Mouse (Mus musculus): Measurements from ENCODE around the gene Scn8a. TPM values are rescaled to one million over a fixed set of nuclear protein-coding genes. Genes with fewer than 3 reads are reported as not detected.

The Scn8a gene
- total RNA-seq, 2 experiments from 2014 or later = 208 to 232 TPM

DNA sequence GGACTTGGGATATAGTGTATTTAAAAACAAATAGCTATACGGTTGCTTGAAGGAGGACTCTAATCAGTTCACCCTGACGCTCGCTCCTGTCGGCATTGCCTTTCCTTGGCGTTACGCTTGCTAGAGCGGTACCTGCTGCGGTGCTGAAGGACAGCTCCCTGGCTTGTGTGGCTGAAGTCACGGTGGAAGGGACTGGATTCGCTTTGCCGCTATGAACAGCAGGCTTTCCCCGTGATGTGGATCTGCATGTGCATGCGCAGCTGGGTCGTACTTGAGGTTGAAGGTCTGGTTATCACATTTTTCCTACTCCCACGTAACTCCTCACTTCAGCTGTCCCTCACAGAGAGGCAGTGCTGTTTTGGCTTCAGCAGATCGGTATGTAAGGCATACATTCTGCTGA lies 3.5 kb downstream of the Scn8a start:
- DNase-seq (ENCODE audit: low spot score in 2 of 2) = peak; percentile 24 to 55

GRCm38 (mm10) chr15:100879073-100879472 lies 9.4 kb downstream of the Scn8a start:
- no peak for DNase-seq (ENCODE audit: low spot score in 2 of 2)

DNA sequence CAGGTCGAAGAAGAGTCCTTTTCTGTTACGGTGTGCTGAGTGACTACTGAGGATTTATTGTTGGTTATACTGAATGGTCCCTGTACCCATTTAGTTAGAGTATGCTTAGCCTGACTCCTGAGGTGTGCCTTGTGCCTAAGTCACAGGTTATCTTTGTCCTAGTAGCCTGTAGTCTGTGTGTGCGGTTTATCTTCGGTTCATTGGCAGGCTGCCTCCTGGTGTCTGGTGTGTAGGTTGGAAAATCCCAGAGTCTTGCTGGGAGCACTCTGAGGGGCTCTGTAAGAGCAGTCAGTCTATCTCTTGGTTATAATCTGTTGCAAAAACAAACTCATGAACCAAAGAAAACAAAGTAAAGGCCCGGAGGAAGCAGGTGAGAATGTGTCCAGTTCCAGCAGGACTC lies 11.7 kb downstream of the Scn8a start:
- DNase-seq (ENCODE audit: low spot score in 2 of 2) = no peak

DNA sequence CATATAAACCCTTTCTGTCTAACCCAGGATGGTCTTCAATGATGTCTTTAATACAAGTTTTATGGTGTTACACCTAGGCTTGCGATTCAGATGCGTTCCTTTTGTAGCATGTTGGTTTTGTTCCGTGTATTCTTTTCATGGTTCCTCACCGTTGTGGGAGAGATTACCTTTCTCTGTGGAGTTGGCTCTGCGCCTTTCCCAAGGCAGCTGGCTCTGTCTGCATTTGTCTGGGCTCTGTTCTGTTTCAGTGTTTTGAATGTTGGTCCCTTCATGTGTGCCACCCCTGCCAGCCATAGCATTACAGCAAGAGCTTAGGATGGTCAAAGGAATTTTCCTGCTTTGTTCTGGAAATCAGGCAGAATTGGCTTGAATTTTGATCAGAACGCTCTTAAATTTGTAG lies 14.8 kb downstream of the Scn8a start:
- DNase-seq (ENCODE audit: low spot score in 2 of 2) = no peak

GRCm38 (mm10) chr15:100891962-100892361 lies 22.3 kb downstream of the Scn8a start:
- no peak for DNase-seq (ENCODE audit: low spot score in 2 of 2)

DNA sequence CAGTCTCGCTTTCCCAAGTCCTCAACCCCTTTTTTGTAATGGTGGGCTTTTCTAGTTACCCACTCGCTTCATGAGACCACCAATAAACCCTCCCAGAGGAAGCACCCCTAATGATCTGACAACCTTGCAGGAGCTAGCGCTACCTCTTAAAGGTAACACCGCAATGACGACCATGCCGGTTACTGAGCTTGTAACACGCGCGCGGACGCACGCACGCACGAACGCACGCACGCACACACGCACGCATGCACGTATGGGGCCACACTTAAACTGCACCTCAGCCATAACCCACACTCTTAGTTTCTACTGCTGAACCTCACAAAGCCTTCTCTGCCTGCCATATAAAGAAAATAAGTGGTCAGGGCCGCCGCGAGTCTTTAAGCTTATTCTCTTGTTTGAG lies 26.8 kb downstream of the Scn8a start:
- DNase-seq (ENCODE audit: low spot score in 2 of 2) = no peak

DNA sequence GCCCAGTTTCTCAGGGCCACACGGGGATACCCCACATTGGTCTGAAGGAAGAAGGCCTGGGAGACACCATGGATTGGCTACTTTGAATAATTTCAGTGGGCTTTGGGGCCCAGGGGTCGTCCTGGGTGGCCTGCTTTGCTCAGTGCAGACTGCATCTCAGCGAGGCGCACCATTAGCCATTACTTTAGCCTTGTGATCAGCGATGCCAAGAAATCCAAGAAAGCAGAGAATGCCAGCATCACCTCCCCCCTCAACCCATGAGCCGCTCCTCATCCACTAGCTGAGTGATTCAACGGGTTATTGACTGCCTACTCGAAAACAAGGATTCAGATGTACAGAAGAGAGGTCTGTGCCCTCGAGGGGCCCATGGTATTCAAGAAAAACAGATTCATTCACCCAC lies 34.2 kb downstream of the Scn8a start:
- DNase-seq (ENCODE audit: low spot score in 2 of 2) = no peak

- DNase-seq (ENCODE audit: low spot score in 2 of 2) = no peak
Observed at GRCm38 (mm10) chr15:100905006-100905405, 35.3 kb downstream of the Scn8a start.

DNA sequence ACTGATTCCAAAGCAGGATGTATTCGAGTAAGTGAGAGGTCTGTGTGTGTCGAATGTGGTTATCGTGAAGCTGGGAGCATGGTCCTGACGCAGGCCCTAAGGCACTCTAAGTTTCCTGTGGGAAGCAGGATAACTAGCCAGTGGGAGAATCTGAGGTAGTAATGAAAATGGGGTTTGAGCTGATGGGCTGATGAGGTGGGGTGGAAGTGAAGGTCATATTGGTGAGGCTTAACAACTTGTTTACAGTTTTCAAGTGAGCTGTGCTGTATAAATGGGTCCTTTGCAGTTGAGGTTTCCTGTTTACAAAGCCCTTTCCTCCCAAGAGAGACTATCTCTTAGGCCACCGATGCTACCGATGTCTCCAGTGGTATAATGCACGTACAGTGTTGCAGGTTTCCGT lies 36.1 kb downstream of the Scn8a start:
- no peak for DNase-seq (ENCODE audit: low spot score in 2 of 2)

DNA sequence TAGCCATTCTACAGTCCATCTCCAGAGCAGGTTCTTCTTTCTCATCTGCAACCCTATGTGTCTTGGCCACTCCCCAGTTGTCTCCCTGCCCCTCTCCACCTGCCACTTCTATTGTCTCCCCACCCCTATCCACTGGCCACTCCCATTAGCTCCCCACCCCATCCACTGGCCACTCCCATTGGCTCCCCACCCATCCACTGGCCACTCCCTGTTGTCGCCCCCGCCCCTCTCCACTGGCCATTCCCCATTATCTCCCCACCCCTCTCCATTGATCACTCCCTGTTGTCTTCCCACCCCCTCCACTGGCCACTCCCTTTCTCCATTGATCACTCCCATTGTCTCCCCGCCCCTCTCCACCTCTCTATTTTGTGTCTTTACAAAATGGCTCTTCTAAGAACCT lies 39.2 kb downstream of the Scn8a start:
- no peak for DNase-seq (ENCODE audit: low spot score in 2 of 2)

DNA sequence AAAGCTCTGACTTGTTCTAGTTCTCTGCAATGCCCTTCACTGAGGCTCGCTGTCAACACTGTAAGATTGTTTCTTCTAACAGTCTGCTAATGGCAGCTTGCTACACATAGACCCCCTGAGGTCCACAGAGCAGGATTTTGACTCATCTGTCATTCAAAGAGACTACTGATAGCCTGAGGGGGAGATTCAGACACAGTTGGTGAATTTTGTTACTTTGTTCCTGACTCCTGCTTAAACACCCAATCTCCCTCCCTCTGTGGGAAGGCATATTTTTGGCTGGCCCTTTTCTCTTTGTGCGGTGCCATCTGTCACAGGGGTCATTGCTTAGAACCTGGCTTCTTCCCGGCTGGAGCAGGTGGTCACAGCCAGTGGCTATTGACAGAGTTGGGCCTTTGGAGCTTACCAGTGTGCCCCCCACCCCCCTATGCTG lies 40.1 kb downstream of the Scn8a start:
- DNase-seq (ENCODE audit: low spot score in 2 of 2) = no peak

- peak; percentile 41 to 42 for DNase-seq (ENCODE audit: low spot score in 2 of 2)
Observed at GRCm38 (mm10) chr15:100910381-100910841, 40.8 kb downstream of the Scn8a start.

GRCm38 (mm10) chr15:100912676-100913266 lies 43.1 kb downstream of the Scn8a start:
- DNase-seq (ENCODE audit: low spot score in 2 of 2) = no peak

GRCm38 (mm10) chr15:100914734-100915242 lies 45.1 kb downstream of the Scn8a start:
- DNase-seq (ENCODE audit: low spot score in 2 of 2) = no peak

DNA sequence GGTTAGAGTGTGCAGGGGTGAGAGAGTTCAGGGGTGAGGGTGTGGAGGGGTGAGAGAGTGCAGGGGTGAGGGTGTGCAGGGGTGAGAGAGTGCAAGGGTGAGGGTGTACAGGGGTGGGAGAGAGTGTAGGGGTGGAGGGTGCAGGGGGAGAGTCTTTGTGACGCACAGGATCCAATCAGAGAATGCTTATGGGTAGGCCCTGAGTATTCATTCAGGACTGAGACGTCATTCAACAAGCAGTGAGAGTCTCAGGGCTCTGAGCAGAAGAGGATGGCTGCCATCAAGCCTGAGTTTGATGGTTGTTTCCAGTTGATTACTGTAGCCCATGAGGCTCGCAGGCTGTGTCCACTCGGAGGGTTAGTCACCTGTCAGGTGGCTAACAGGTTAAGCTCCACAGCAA lies 48.4 kb downstream of the Scn8a start:
- DNase-seq (ENCODE audit: low spot score in 2 of 2) = no peak

- no peak for DNase-seq (ENCODE audit: low spot score in 2 of 2)
Observed at GRCm38 (mm10) chr15:100922210-100922609, 52.6 kb downstream of the Scn8a start.

DNA sequence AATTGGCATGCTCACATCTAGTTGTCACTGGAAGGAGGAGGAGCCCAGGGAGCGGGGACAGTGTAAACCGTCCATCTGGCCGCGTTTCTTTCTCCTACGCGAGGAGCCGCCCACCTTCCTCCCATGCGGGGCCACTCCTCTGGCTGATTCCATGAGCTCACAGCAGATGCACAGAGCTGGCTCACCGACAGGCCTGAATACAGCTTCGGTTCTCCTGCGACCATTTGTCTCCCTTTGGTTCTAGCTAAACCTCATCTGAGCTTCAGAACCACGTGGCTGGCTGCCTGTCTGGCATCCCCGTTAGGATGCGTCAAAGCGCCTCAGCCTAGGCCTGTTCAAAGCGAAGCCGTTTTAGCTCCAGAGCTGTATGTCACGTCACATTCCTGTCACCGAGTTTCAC lies 53.8 kb downstream of the Scn8a start:
- peak; percentile 76 to 89 for DNase-seq (ENCODE audit: low spot score in 2 of 2)

DNA sequence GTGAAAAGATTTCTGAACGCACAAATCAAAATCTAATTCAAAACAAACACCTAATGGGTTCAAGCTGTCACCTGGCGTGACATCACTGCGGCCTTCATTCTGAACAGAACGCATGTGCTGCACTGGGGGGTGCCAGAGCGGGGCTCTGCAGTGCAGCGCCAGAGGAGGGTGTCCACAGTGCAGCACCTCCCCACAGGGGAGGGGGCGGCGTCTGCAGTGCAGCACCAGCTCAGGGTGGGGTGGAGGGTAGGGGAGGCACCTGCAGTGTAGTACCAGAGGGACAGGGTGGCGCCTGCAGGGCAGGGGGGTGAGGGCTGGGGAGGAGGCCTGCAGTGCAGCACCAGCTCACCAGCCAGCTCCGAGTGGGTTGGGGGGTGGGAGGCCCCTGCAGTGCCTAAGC lies 55.3 kb downstream of the Scn8a start:
- DNase-seq (ENCODE audit: low spot score in 2 of 2) = no peak

- DNase-seq (ENCODE audit: low spot score in 2 of 2) = no peak
Observed at GRCm38 (mm10) chr15:100930477-100930876, 60.8 kb downstream of the Scn8a start.

DNA sequence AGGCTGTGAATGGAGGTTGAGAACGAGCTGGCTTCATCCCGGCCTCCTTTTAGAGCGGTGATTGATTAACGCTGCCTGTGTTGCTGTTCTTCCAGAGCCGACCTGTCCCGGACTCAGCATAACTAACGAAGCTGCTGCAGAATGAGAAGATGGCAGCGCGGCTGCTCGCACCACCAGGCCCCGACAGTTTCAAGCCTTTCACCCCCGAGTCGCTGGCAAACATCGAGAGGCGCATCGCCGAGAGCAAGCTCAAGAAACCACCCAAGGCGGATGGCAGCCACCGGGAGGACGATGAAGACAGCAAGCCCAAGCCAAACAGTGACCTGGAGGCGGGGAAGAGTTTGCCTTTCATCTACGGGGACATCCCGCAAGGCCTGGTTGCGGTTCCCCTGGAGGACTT lies 66.5 kb downstream of the Scn8a start:
- no peak for DNase-seq (ENCODE audit: low spot score in 2 of 2)

DNA sequence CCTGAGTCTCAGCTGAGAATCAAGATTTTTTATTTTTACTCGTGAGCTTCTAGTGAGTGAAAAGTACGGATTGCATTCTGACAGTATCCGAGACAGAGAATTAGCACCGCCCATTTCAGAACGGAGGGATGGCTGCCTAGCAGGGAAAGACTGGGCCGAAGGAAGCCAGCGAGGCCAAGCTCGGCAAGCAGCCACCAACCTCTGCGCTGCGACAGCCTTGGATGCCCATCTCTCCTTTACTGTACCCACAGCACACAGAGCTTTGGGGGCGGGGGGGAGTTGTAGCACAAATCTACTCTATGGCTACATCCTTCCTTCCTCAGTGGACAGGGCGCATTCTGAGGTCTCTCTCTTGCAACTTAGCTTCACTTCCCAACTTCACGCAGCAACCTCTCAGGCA lies 78.7 kb downstream of the Scn8a start:
- no peak for DNase-seq (ENCODE audit: low spot score in 2 of 2)

DNA sequence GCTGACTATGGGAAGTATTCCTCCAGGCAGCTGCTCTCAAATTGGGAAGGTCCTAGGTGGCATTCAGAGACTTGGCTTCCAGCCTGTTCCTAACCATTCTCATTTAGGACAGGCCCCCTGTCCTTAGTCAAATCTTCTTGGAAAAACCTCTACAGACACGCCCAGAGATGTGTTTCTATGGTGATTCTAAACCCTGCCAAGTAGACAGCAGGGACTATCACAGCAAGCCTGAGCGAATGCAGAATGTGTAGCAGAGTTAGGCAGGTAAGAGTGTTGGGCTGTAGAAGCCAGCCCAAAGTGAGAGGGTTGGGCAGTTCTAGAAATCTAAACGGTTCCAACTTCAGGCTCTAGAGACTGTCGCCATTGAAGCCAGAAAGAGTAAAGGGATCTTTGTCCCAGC lies 79.5 kb downstream of the Scn8a start:
- DNase-seq (ENCODE audit: low spot score in 2 of 2) = no peak

GRCm38 (mm10) chr15:100951491-100951890 lies 81.8 kb downstream of the Scn8a start:
- DNase-seq (ENCODE audit: low spot score in 2 of 2) = no peak

All from layer of hippocampus, postnatal 14 days (tissue).